Mouse (Mus musculus) stomach, embryonic 14.5 days (tissue): ENCODE measurements around the gene Atp6v1c2. TPM values are rescaled to one million over a fixed set of nuclear protein-coding genes. Genes with fewer than 3 reads are reported as not detected.
A peak's percentile ranks its signal among the peaks of the same experiment; 100 is the strongest.

Experiments
- ATAC-seq: fragments of 200-750 bp; cut with Nextera tagmentation; 2 replicates; pipeline ENCODE4 v1.8.0; 2017; ENCODE audit warnings: low read depth, moderate TSS enrichment; ENCODE audit not compliant: insufficient number of reproducible peaks, insufficient read depth, low FRiP score
- H3K27ac ChIP-seq: fragments of 300-500 bp; sonication (generic); 2 replicates; pipeline ENCODE4 v1.5.1; 2014; ENCODE audit warnings: mild to moderate bottlenecking, low read length, moderate library complexity, mixed read lengths
- H3K27me3 ChIP-seq: fragments of 300-500 bp; sonication (generic); 2 replicates; pipeline ENCODE4 v1.6.1; 2014; ENCODE audit warnings: low read length, control low read depth, mixed read lengths; ENCODE audit not compliant: control insufficient read depth, insufficient read depth
- H3K36me3 ChIP-seq: fragments of 300-500 bp; sonication (generic); 2 replicates; pipeline ENCODE4 v1.6.1; 2014; ENCODE audit warnings: mild to moderate bottlenecking, control low read depth, low read length, moderate library complexity, mixed read lengths; ENCODE audit not compliant: control insufficient read depth, insufficient read depth
- H3K4me1 ChIP-seq: fragments of 300-500 bp; sonication (generic); 2 replicates; pipeline ENCODE4 v1.6.1; 2014; ENCODE audit warnings: low read length, control low read depth, mixed read lengths; ENCODE audit not compliant: control insufficient read depth, insufficient read depth
- H3K4me2 ChIP-seq: fragments of 300-500 bp; sonication (generic); replicated peaks from 2 replicates; pipeline ENCODE4 v1.6.1; 2014; ENCODE audit warnings: low read depth, low read length, control low read depth
- H3K4me3 ChIP-seq: fragments of 300-500 bp; sonication (generic); 2 replicates; pipeline ENCODE4 v1.5.1; 2014; ENCODE audit warnings: low read depth, low read length, control low read depth
- H3K9ac ChIP-seq: fragments of 300-500 bp; sonication (generic); replicated peaks from 2 replicates; pipeline ENCODE4 v1.6.1; 2014; ENCODE audit warnings: low read depth, mild to moderate bottlenecking, control low read depth, low read length, moderate library complexity, mixed read lengths
- H3K9me3 ChIP-seq: fragments of 300-500 bp; sonication (generic); 2 replicates; pipeline ENCODE4 v1.6.1; 2016; ENCODE audit warnings: low read depth, low read length, control low read depth; ENCODE audit not compliant: control insufficient read depth
- WGBS: fragments of 180-500 bp; shearing (Covaris S2); extraction: QIAGEN DNeasy Blood & Tissue Kit; methylation state at CpG from one replicate; pipeline ENCODE4 v1.1.7; 2014; 5-methylcytosine and 5-hydroxymethylcytosine counted together
- polyA plus RNA-seq: library from polyadenylated mRNA; unstranded; fragments of >200 nt; fragmentation: Nextera tagmentation; extraction: Ambion mirVana; gene quantifications from 2 replicates; pipeline ENCODE4 v1.2.1, GENCODE M21; 2014

Gene Atp6v1c2
- polyA plus RNA-seq, 1 experiment from 2014 or later, result 0.46 TPM

- H3K9me3 ChIP-seq, result no peaks in the 10 kb centered on the region
- H3K27me3 ChIP-seq, result no peaks in the 10 kb centered on the region
- H3K27ac ChIP-seq, result peak within 1 kb of the TSS; percentile 53; the same call in 1 of the 2 replicates
- ATAC-seq, result peak; percentile 94
- WGBS, result under 1% methylated on average over 42 of the region's 42 CpGs
- peaks cover 7% of the 10 kb centered on the region for H3K36me3 ChIP-seq
- peaks cover 6% of the 10 kb centered on the region; the same call in 1 of the 2 replicates for H3K4me1 ChIP-seq
- H3K4me3 ChIP-seq, result peak within 1 kb of the TSS; percentile 67
- H3K4me2 ChIP-seq, result peak within 1 kb of the TSS; percentile 94
- peak within 1 kb of the TSS; percentile 37 for H3K9ac ChIP-seq
Observed at GRCm38 (mm10) chr12:17348048-17349036, 19.2 kb upstream of the Atp6v1c2 start, which contains the start of gene Nol10. Gene Nol10, plus strand, starts transcription at chr12:17348458.

- H3K4me3 ChIP-seq, result peak overlapping the region; percentile 67
- 37% methylated on average over 11 of the region's 11 CpGs for WGBS
- peak; percentile 31; the same call in 1 of the 2 replicates for ATAC-seq
- H3K9me3 ChIP-seq, result no peaks in the 10 kb centered on the region
- peak overlapping the region; percentile 94 for H3K4me2 ChIP-seq
- peak overlapping the region; percentile 53; the same call in 1 of the 2 replicates for H3K27ac ChIP-seq
- H3K4me1 ChIP-seq, result peaks cover 6% of the 10 kb centered on the region; the same call in 1 of the 2 replicates
- no peaks in the 10 kb centered on the region for H3K27me3 ChIP-seq
- H3K9ac ChIP-seq, result peak overlapping the region; percentile 37
- H3K36me3 ChIP-seq, result peaks cover 7% of the 10 kb centered on the region
Observed at GRCm38 (mm10) chr12:17347327-17348047, 18.3 kb upstream of the Atp6v1c2 start.

- Histone ChIP-seq H3K9me3 (no peaks in the 10 kb centered on the region), H3K4me2 (no peak overlapping the region), H3K27me3 (no peaks in the 10 kb centered on the region), H3K27ac (no peak overlapping the region), H3K4me1 (no peaks in the 10 kb centered on the region), H3K9ac (no peak overlapping the region), H3K4me3 (no peak overlapping the region), H3K36me3 (no peaks in the 10 kb centered on the region)
- 73% methylated on average over 3 of the region's 3 CpGs for WGBS
- no peak for ATAC-seq
Observed at GRCm38 (mm10) chr12:17339114-17339905, 10.2 kb upstream of the Atp6v1c2 start.

GRCm38 (mm10) chr12:17338338-17338737 is 9.2 kb upstream of the Atp6v1c2 start:
- 50% methylated on average over 2 of the region's 2 CpGs for WGBS
- H3K4me1 ChIP-seq, result no peaks in the 10 kb centered on the region
- no peak for ATAC-seq

GRCm38 (mm10) chr12:17333459-17333858 is 4.3 kb upstream of the Atp6v1c2 start:
- no peak overlapping the region for H3K9ac ChIP-seq
- no peak overlapping the region for H3K27ac ChIP-seq
- ATAC-seq, result no peak
- no peaks in the 10 kb centered on the region for H3K27me3 ChIP-seq
- H3K9me3 ChIP-seq, result no peaks in the 10 kb centered on the region
- no peak overlapping the region for H3K4me2 ChIP-seq
- H3K4me3 ChIP-seq, result no peak overlapping the region
- 23% methylated on average over 1 of the region's 1 CpGs for WGBS
- H3K36me3 ChIP-seq, result no peaks in the 10 kb centered on the region
- no peaks in the 10 kb centered on the region for H3K4me1 ChIP-seq

More at GRCm38 (mm10) chr12:17338338-17338737, 9.2 kb upstream of the Atp6v1c2 start:
- H3K36me3 ChIP-seq, result no peaks in the 10 kb centered on the region
- no peak overlapping the region for H3K9ac ChIP-seq
- H3K9me3 ChIP-seq, result no peaks in the 10 kb centered on the region
- no peak overlapping the region for H3K4me2 ChIP-seq
- no peak overlapping the region for H3K27ac ChIP-seq
- H3K27me3 ChIP-seq, result no peaks in the 10 kb centered on the region
- no peak overlapping the region for H3K4me3 ChIP-seq

GRCm38 (mm10) chr12:17324549-17325470 is 4.3 kb downstream of the Atp6v1c2 start:
- ATAC-seq, result 0 out of 2 replicates have a peak, but pooled peaks have one; percentile 42
- no peak overlapping the region for H3K27ac ChIP-seq
- H3K9ac ChIP-seq, result no peak overlapping the region
- H3K4me3 ChIP-seq, result peak overlapping the region; percentile 37
- H3K36me3 ChIP-seq, result no peaks in the 10 kb centered on the region
- peaks cover 15% of the 10 kb centered on the region; the same call in 1 of the 2 replicates for H3K27me3 ChIP-seq
- no peaks in the 10 kb centered on the region for H3K9me3 ChIP-seq
- peaks cover 3% of the 10 kb centered on the region; the same call in 1 of the 2 replicates for H3K4me1 ChIP-seq
- WGBS, result 4% methylated on average over 51 of the region's 51 CpGs
- peak overlapping the region; percentile 80 for H3K4me2 ChIP-seq

GRCm38 (mm10) chr12:17318453-17318852 is 10.7 kb downstream of the Atp6v1c2 start:
- no peak for ATAC-seq
- WGBS, result 68% methylated on average over 3 of the region's 3 CpGs
- no peaks in the 10 kb centered on the region for H3K4me1 ChIP-seq
- H3K4me3 ChIP-seq, result no peak overlapping the region
- H3K9me3 ChIP-seq, result no peaks in the 10 kb centered on the region
- no peaks in the 10 kb centered on the region for H3K36me3 ChIP-seq
- H3K27ac ChIP-seq, result no peak overlapping the region
- no peak overlapping the region for H3K4me2 ChIP-seq
- H3K27me3 ChIP-seq, result peaks cover 2% of the 10 kb centered on the region; the same call in 1 of the 2 replicates
- no peak overlapping the region for H3K9ac ChIP-seq
